Mouse (Mus musculus): ENCODE data around the gene Asah2.

The Asah2 gene

GRCm38 (mm10) chr19:31991057-31991456 lies 117.0 kb downstream of the Asah2 start:
- DNase-seq (ENCODE audit: low spot score in 2 of 2): no peak

DNA sequence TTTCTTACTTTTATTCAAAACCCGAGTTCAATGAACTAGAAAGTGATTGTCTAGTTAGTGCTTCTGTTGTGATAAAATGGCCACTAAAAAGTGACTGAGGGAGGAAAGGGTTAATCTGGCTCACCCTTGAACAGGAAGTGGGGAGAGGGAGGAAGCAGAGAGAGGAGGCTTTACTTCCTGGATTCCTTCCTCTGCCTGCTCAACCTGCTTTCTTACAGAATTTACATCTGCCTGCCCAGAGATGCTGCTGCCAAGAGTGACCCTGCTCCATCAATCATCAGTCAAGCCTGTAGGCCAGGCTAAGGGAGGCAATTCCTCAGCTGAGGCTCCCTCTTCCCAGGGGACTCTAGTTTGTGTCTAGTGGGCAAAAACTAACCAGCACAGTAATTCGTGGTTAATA lies 132.1 kb downstream of the Asah2 start:
- DNase-seq (ENCODE audit: low spot score in 2 of 2): no peak

DNA sequence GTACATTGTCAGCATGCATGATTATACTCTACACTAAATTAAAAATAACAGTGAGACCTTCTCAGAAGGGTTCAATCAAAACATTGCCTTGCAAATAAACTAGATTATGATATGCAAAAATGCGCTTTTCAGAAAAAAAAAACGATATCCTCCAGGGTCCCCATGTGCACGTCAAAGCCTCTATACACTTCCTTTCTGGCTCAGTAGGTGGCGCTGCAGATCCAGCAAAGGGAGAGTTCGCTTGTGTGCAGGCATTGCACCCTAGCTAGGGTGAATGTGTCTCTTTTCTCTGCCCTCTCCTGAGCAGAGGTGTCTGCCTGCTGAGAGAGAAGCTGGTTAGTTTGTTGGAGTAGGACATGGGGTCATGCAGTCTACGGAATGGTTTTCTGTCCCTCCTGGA lies 136.0 kb downstream of the Asah2 start:
- DNase-seq (ENCODE audit: low spot score in 2 of 2): peak; percentile 81 to 83

DNA sequence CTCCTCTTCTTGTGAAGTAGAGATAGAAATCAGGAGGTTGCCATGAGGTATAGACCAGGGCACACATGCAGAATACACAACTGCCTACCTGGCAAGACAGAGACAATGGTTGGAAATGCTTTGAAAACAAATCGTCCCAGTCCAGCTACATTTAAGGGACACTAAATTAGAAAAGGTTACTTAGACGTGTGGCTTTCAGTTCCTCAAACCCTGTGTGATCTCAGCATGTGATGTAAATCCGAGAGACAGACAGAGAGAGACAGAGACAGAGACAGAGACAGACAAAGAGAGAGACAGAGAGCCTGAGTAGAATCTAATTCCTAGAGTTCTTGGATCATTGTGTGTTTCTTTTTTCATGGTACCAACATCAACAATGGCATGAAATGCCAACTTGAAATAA lies 136.6 kb downstream of the Asah2 start:
- no peak for DNase-seq (ENCODE audit: low spot score in 2 of 2)

DNA sequence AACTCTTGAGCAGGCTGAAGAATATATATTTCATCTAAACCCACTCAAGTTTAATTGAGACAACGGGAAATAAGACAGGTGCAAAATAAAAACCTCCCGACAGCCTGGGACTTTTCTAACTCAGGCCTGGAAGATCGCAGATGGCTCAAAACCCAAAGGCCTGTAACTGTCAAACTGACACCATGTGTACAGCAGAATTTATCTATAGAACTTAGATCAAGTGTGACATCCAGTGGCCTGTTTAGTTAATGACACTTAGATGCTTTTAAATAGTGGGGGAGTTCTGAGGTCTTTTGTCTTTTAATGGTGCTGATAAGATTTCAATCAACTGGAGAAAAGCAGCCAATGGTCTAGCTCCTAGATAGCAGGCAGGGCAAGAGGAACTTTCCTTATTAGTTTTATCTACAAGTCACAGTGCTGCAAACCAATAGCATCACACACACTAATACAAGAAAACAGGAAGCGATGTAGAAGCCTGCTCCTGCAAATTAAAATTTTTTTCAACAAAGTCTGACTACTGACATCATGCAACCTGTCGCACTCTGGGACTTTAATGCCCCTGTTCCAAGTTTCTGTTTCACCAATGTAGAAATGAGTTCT lies 140.0 kb downstream of the Asah2 start:
- DNase-seq (ENCODE audit: low spot score in 2 of 2): peak in 1 of 2 experiments; percentile 11

DNA sequence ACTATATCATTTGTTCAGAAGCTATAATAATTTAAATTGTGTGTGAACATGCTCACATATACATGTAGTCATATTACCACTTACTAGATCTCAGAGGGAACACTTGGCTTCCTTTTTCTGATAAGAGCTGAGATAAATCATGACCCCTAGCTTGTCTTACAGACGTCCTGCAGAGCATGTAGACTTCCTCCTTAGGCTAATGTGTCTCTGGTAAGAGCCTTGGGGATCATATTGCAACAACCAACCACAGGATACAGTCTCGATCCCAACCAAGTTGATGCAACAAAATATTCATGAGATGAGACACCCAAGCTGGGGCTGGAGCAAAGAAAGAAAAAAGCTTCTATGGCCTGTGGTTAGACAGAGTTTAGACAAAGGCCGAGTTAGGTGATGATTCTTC lies 144.9 kb downstream of the Asah2 start:
- no peak for DNase-seq (ENCODE audit: low spot score in 2 of 2)

DNA sequence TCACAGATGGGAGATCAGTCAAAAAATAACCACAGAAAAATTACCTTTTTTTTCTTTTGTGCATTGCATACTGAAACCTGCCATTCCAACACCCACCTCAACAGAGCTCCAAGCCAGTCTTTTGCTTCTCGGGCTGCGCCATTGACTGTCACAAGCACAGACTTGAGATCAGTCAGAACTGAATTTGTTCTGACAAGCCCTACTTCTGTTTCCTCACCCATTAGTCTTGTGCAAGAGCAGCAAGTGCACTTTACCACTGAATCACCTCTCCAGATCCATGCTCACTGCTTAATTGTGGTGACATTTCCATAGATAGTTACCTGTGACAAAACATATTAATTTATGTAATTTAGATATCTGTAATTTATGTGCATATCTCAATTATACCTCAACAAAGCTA lies 147.6 kb downstream of the Asah2 start:
- no peak for DNase-seq (ENCODE audit: low spot score in 2 of 2)

DNA sequence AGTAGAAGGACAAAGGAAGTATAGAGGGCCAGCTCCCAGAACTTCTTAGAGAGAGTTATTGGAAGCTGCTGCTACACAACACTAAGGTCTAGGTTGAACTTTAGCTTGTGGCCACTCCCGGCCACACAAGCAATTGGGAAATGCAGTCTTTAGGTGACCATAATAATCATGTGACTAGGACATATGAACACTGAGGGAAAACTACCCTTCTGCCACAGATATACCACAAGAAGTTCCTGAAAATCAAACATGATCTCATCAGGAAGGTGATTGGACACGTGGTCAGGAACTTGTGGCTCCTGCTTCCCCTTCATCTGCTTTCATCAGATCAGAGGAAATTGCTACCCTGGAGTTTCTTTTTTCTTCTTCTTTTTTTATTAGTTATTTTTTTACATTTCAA lies 151.7 kb downstream of the Asah2 start:
- no peak for DNase-seq (ENCODE audit: low spot score in 2 of 2)

GRCm38 (mm10) chr19:31954696-31955095 lies 153.3 kb downstream of the Asah2 start:
- DNase-seq (ENCODE audit: low spot score in 2 of 2): no peak

DNA sequence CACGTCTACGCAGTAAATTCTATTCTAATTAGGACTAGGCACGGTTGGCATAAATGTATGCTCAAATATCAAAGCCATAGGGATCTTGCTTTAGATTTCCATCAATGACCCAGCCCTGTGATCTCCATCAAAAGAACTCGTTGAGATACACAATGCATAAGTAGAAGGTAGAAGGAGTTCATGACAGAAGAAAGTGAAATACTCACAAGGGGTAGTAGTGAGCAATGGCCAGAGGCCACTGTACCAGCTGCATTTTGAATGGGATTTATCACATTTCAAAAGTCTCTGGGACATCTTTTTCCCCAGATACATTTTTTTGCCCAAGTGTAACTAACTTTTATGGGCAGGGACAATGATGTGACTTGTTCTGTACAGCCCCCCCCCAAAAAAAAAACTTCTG lies 153.7 kb downstream of the Asah2 start:
- DNase-seq (ENCODE audit: low spot score in 2 of 2): no peak

GRCm38 (mm10) chr19:31953799-31954198 lies 154.2 kb downstream of the Asah2 start:
- DNase-seq (ENCODE audit: low spot score in 2 of 2): no peak

- DNase-seq (ENCODE audit: low spot score in 2 of 2): no peak
Observed at GRCm38 (mm10) chr19:31950793-31951489, 157.1 kb downstream of the Asah2 start.
